In the genomic region with DNA sequence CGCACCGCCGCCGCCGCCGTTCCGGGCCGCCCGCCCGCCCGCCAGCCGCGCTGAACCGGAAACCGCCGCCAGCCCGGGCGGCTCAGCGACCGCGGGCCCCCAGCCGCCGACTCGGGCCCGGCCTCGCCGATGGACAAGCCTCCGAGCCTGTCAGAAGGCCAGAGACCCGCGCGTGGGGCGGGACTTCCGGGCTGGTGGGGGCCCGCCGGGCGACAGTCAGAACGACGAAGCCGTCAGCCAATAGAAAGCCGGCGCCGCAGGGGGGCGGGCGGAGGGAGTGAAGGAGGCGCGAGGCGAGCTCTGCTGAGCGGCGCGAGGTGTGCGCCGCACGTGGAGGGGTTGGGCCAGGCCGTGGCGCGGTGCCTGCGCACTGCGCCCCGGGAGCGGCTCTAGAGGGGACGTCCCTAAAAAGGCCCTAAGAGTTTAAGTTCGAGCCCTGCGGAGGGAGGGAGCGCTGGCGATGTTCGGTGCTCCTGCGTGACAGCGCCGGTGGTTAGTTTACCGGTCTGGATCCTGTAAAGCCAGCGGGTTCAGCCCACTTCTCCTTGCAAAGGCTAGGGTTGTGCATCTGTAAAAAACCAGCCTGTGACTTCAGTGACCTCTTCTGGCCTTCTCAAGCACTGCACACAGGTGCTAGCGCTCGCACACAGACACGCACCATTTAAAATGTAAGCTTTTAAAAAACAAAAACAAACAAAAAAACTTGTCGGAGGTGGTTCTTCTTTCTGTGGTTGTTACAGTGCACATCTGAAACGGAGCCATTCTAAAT, we compare ENCODE assay signal across 8 mouse cellular contexts. TPM values are rescaled to one million over a fixed set of nuclear protein-coding genes. Genes with fewer than 3 reads are reported as not detected.
DNase-seq lines count a peak whose midpoint lies in the region; ATAC-seq and TF ChIP-seq lines count a peak whose summit lies in the region.

Gene Mllt1 (minus strand): TSS at position 53 of the 769 bp plus-strand sequence.

- H3K27ac ChIP-seq in gastrocnemius, adult 2 months = peak within 1 kb of the TSS; percentile 89
- H3K27ac ChIP-seq in hindbrain, postnatal 0 days = peak within 1 kb of the TSS; percentile 86
- H3K27ac ChIP-seq in left cerebral cortex, adult 2 months = peak within 1 kb of the TSS; percentile 77

- intact Hi-C loops in gastrocnemius, adult 2 months (cut with DNase I) = loop anchor here (5.0 kb wide), 1 partner anchor 52 kb away; no protein-coding TSS in a partner anchor
- intact Hi-C loops in left cerebral cortex, adult 2 months (cut with DNase I) = loop anchor here (2.0 to 5.0 kb wide), 2 partner anchors 53 to 123 kb away; no protein-coding TSS in a partner anchor

- peak; percentile 64 for TF ChIP-seq CTCF in gastrocnemius, adult 2 months (IDR thresholded peaks at IDR 0.05)
- peak; percentile 77 for TF ChIP-seq CTCF in hindbrain, postnatal 0 days (IDR thresholded peaks at IDR 0.05; ENCODE audit: low read depth)
- TF ChIP-seq CTCF in left cerebral cortex, adult 2 months (IDR thresholded peaks at IDR 0.05) = peak; percentile 60

- WGBS in hindbrain, postnatal 0 days = 5% methylated on average over 55 of the region's 76 CpGs

- H3K36me3 ChIP-seq in hindbrain, postnatal 0 days (ENCODE audit: insufficient read depth, low read length) = no peaks in the 10 kb centered on the region

- H3K9ac ChIP-seq in hindbrain, postnatal 0 days (replicated peaks; ENCODE audit: low read length) = peak within 1 kb of the TSS; percentile 93

- no peaks in the 10 kb centered on the region for H3K9me3 ChIP-seq in hindbrain, postnatal 0 days (ENCODE audit: low read length)

- peaks cover 16% of the 10 kb centered on the region for H3K4me1 ChIP-seq in hindbrain, postnatal 0 days (ENCODE audit: insufficient read depth, low read length)

- peak within 1 kb of the TSS; percentile 79 for H3K4me3 ChIP-seq in gastrocnemius, adult 2 months
- peak within 1 kb of the TSS; percentile 91 for H3K4me3 ChIP-seq in hindbrain, postnatal 0 days (ENCODE audit: low read length)
- peak within 1 kb of the TSS; percentile 78 for H3K4me3 ChIP-seq in left cerebral cortex, adult 2 months

- H3K4me2 ChIP-seq in hindbrain, postnatal 0 days (ENCODE audit: low read depth, low read length) = peak within 1 kb of the TSS; percentile 90

- peak; percentile 99 for DNase-seq in ZHBTc4 (ENCODE audit: low read depth, low spot score)
- peak; percentile 100 for DNase-seq in gastrocnemius, adult 2 months
- peak; percentile 100 for DNase-seq in hindbrain, postnatal 0 days (ENCODE audit: low spot score)
- DNase-seq in left cerebral cortex, adult 2 months (ENCODE audit: extremely low spot score in 1 of 2, low spot score in 2 of 2) = peak; percentile 99 to 100
- DNase-seq in right cerebral cortex, adult 2 months (ENCODE audit: low spot score in 2 of 2) = peak; percentile 98 to 99
- peak; percentile 99 for DNase-seq in urinary bladder, postnatal 14 days (ENCODE audit: low spot score)

- H3K27me3 ChIP-seq in hindbrain, postnatal 0 days (ENCODE audit: insufficient read depth, low read length) = no peaks in the 10 kb centered on the region

- ATAC-seq in common myeloid progenitor, adult 5-6 weeks (replicated peaks; ENCODE audit: low read depth, poor library complexity, severe bottlenecking) = peak; percentile 93
- peak; percentile 97 for ATAC-seq in hindbrain, postnatal 0 days
- ATAC-seq in megakaryocyte, adult 5-6 weeks (ENCODE audit: poor library complexity, severe bottlenecking) = peak; percentile 97

RNA-seq across cellular contexts. Expression of gene Mllt1, which starts in this region (rescaled TPM):
- 22.4 and 23.7 TPM in 2 replicates for total RNA-seq in common myeloid progenitor, adult 5-6 weeks (2017)
- total RNA-seq in gastrocnemius, adult 2 months (2021) = 10 to 100 TPM; 20.3 to 21.2 TPM
- 131 and 135 TPM in 2 replicates for total RNA-seq in hindbrain, postnatal 0 days (2014; rRNA removed)
- 46.7 and 52.0 TPM in 2 replicates for polyA plus RNA-seq in hindbrain, postnatal 0 days (2015; fragmentation: Nextera tagmentation; extraction: Ambion mirVana)
- 10 to 100 TPM; 80.8 to 87.6 TPM for total RNA-seq in left cerebral cortex, adult 2 months (2021)
- total RNA-seq in megakaryocyte, adult 5-6 weeks (2015) = 10.6 and 11.0 TPM in 2 replicates
- total RNA-seq in megakaryocyte, adult 5-6 weeks (2017) = 11.2 and 15.1 TPM in 2 replicates

Comparison
In these comparisons a context has a peak if more than half of its experiments do, and no peak if none do; other contexts are left out.
1. Peak in every context shown above with its lines: DNase-seq, ATAC-seq, H3K4me3 ChIP-seq and H3K27ac ChIP-seq.